Mouse (Mus musculus) heart, embryonic 11.5 days (tissue): Measurements from ENCODE around the gene Nup35. TPM values are rescaled to one million over a fixed set of nuclear protein-coding genes. Genes with fewer than 3 reads are reported as not detected.

Experiments
- microRNA counts: library from miRNA; unstranded; fragments of <30 nt; microRNA quantifications from one replicate; lab custom pipeline; 2015
- microRNA-seq: library from miRNA; unstranded; fragments of <30 nt; microRNA quantifications from one replicate; pipeline ENCODE4, GENCODE M21; 2016; ENCODE audit warnings: borderline number of aligned reads
- polyA plus RNA-seq: library from polyadenylated mRNA; unstranded; fragments of >200 nt; fragmentation: Nextera tagmentation; extraction: Ambion mirVana; gene quantifications from 2 replicates; pipeline ENCODE4 v1.2.1, GENCODE M21; 2014

The Nup35 gene
- polyA plus RNA-seq, 1 experiment from 2014 or later: 29.8 TPM

MicroRNAs encoded within 50 kb of the gene (microRNA counts, 519-probe panel; counts per million panel counts)
- 32.2 counts per million for microRNA mmu-miR-684 (lab: Ali Mortazavi, UCI)

Small RNA genes within 50 kb of the gene (microRNA-seq; reads per million reads assigned to microRNA genes)
- not detected for gene Mir684-1

Other genes starting within 250 kb of the Nup35 start
- gene Frzb, start 169.6 kb upstream of the Nup35 start, polyA plus RNA-seq: 8.6 and 10.1 TPM in 2 replicates
- 51.6 and 53.9 TPM in 2 replicates for gene Nckap1, start 35.9 kb upstream of the Nup35 start, polyA plus RNA-seq
- 12.0 and 13.3 TPM in 2 replicates for gene Dusp19, start 191 bp upstream of the Nup35 start, polyA plus RNA-seq